Mouse (Mus musculus) embryonic fibroblast, embryonic 13.5 days (primary cell): ENCODE results near the gene Sept1. TPM values are rescaled to one million over a fixed set of nuclear protein-coding genes. Genes with fewer than 3 reads are reported as not detected.

Experiments
- H3K27ac ChIP-seq: 2 replicates; pipeline ENCODE4 v1.5.1; 2012; ENCODE audit warnings: low read length, control low read depth, inconsistent platforms; ENCODE audit not compliant: insufficient read depth
- H3K4me1 ChIP-seq: 2 replicates; pipeline ENCODE4 v1.6.1; 2011; ENCODE audit warnings: low read length; ENCODE audit not compliant: control insufficient read depth, insufficient read depth
- H3K4me3 ChIP-seq: 2 replicates; pipeline ENCODE4 v1.5.1; 2011; ENCODE audit warnings: mild to moderate bottlenecking, control low read depth, low read length; ENCODE audit not compliant: insufficient read depth
- CTCF ChIP-seq: IDR thresholded peaks from 2 replicates; pipeline ENCODE4 v1.5.1; 2011; ENCODE audit warnings: mild to moderate bottlenecking, control low read depth, low read length, moderate library complexity, borderline replicate concordance; ENCODE audit not compliant: insufficient read depth
- POLR2A ChIP-seq: IDR thresholded peaks from 2 replicates; pipeline ENCODE4 v1.6.1; 2011; ENCODE audit warnings: low read depth, mild to moderate bottlenecking, control low read depth, low read length, moderate library complexity
- polyA plus RNA-seq: library from polyadenylated mRNA; stranded (reverse); fragments of >200 nt; gene quantifications from 2 replicates; pipeline ENCODE4 v1.2.4, GENCODE M21; 2011; ENCODE audit warnings: low read depth; ENCODE audit not compliant: missing spikeins, insufficient read length

Gene Sept1
- polyA plus RNA-seq, 1 experiment: 4.2 TPM

- no peak for TF ChIP-seq CTCF
- TF ChIP-seq POLR2A: no peak
- no peak overlapping the region for H3K27ac ChIP-seq
- no peaks in the 10 kb centered on the region for H3K4me1 ChIP-seq
- H3K4me3 ChIP-seq: no peak overlapping the region
Observed at GRCm38 (mm10) chr7:127220440-127220839, 12.5 kb downstream of the Sept1 start.

DNA sequence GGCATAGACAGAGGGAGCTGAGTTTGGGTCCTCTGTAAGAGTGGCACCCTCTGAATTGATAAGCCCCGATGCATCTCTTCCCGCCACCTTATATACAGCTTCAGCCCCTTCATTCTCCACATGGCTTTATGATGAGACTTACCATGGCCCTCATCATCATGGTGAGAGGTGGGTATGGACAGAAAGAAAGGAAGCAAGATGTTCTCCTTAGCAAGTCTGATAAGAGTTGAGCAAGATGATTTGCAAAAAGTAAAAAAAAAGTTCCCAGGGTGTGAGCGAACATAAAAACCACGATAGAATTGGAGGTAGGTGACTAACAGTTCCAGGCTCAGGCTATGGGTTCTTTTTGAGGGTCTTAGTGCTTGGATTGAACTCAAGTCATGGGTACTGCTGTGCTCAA lies 14.3 kb downstream of the Sept1 start:
- no peak for TF ChIP-seq CTCF
- TF ChIP-seq POLR2A: no peak
- Histone ChIP-seq H3K4me1 (no peaks in the 10 kb centered on the region), H3K27ac (no peak overlapping the region), H3K4me3 (no peak overlapping the region)

- Histone ChIP-seq H3K27ac (no peak overlapping the region), H3K4me3 (no peak overlapping the region), H3K4me1 (no peaks in the 10 kb centered on the region)
- no peak for TF ChIP-seq POLR2A
Observed at GRCm38 (mm10) chr7:127217901-127218642, 14.9 kb downstream of the Sept1 start.

DNA sequence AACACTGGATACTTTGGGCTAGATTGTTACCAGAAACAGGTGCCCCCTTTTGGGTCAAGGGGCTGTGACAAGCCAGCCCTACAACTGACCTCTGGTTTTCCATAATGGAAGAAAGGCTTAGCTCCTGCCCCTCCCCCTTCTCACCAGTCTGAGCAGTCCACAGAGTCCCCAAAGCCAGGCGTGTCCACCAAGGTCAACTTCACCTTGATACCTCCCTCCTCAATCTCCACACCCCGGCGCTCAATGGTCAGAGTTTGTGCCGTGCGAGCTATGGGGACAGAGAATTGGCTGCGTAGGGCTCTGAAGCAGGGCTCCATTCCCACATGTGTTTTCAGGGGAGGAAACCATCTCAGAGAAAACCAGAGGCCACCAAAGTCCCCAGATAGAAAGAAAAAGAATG lies 15.5 kb downstream of the Sept1 start:
- no peak for TF ChIP-seq POLR2A
- TF ChIP-seq CTCF: no peak
- H3K4me3 ChIP-seq: no peak overlapping the region
- no peak overlapping the region for H3K27ac ChIP-seq
- H3K4me1 ChIP-seq: no peaks in the 10 kb centered on the region

DNA sequence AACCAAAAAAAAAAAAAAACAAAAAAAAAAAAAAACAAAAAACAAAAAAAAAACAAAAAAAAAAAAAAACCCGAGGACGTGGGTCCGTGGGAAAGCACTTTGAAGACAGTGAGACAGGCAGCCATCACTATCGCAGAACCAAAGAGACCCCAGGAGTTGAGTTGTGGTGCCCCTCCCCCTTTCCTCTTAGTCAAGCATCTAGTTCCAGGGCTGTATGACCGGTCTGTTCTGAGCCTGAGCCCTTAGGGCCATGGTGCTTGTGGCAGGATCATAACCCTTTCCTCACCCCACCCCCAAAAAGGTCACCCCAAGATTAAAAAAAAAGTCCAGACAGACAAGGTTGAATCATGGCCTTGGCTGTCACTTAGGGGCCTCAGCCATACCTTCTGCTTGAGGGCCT lies 16.6 kb downstream of the Sept1 start:
- no peaks in the 10 kb centered on the region for H3K4me1 ChIP-seq
- H3K27ac ChIP-seq: no peak overlapping the region
- TF ChIP-seq POLR2A: no peak
- TF ChIP-seq CTCF: no peak
- no peak overlapping the region for H3K4me3 ChIP-seq

GRCm38 (mm10) chr7:127214981-127215871 lies 17.7 kb downstream of the Sept1 start:
- no peak overlapping the region for H3K4me3 ChIP-seq
- no peak overlapping the region for H3K27ac ChIP-seq
- no peaks in the 10 kb centered on the region for H3K4me1 ChIP-seq
- TF ChIP-seq CTCF (peak; percentile 90), POLR2A (no peak)

- no peak for TF ChIP-seq POLR2A
- no peak for TF ChIP-seq CTCF
- no peak overlapping the region for H3K27ac ChIP-seq
- H3K4me3 ChIP-seq: no peak overlapping the region
Observed at GRCm38 (mm10) chr7:127214521-127214920, 18.4 kb downstream of the Sept1 start.

DNA sequence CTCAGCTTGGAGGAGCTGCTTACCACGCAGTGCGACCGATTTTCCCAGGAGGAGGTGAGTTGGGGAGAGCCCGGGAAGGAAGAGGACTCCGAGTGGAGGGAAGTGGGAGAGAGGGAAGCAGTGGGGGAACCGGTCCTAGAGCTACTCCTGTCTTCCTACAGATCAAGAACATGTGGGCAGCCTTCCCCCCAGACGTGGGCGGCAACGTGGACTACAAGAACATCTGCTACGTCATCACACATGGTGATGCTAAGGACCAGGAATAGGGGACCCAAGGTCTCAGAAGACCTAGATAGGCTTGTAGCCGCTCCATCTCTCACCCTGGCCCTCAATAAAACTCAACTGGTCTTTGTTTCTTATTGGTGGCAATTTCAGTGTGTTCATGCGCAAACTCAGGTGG lies 19.0 kb downstream of the Sept1 start:
- Histone ChIP-seq H3K27ac (no peak overlapping the region), H3K4me1 (no peaks in the 10 kb centered on the region), H3K4me3 (no peak overlapping the region)
- TF ChIP-seq POLR2A (no peak), CTCF (no peak)

More at GRCm38 (mm10) chr7:127214521-127214920, 18.4 kb downstream of the Sept1 start:
- no peaks in the 10 kb centered on the region for H3K4me1 ChIP-seq

DNA sequence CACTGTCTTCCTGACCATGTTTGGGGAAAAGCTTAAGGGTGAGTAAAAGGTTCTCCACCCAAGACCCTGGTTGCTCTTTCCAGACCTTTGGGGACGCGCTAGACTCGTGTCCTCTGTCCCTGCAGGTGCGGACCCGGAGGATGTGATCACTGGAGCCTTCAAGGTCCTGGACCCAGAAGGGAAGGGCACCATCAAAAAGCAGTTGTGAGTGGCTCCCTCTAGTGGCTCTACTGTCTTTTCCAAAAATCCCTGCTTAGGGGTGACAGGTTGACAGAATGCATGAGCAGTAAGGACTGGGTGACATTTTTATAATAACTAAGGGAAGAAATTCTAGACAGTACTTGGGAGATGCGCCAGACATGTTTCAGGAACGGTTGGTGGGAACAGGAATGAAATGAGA lies 19.4 kb downstream of the Sept1 start:
- no peak overlapping the region for H3K4me3 ChIP-seq
- TF ChIP-seq CTCF (no peak), POLR2A (no peak)
- H3K27ac ChIP-seq: no peak overlapping the region
- no peaks in the 10 kb centered on the region for H3K4me1 ChIP-seq
